Mouse (Mus musculus): ENCODE data around the gene Aig1.
"Not testable (repeated sequence)": the region's sequence is repeated elsewhere in the genome, so short reads cannot be mapped to it uniquely, and the experiment has no call there.

Aig1 gene

GRCm38 (mm10) chr10:13868371-13869321 is at the start of gene Aig1:
Gene Aig1 (minus strand): TSS chr10:13868980.
- peak; percentile 86 for DNase-seq

- DNase-seq, result no peak
These were observed 48.0 kb upstream of the Aig1 start for GRCm38 (mm10) chr10:13916645-13917342.

GRCm38 (mm10) chr10:13915211-13915610 is 46.4 kb upstream of the Aig1 start:
- no peak for DNase-seq

GRCm38 (mm10) chr10:13913689-13914088 is 44.9 kb upstream of the Aig1 start:
- DNase-seq, result peak; percentile 41

GRCm38 (mm10) chr10:13906261-13906741 is 37.5 kb upstream of the Aig1 start:
- no peak for DNase-seq

- no peak for DNase-seq
These were observed 36.8 kb upstream of the Aig1 start for GRCm38 (mm10) chr10:13905618-13906017.

GRCm38 (mm10) chr10:13892762-13893161 is 24.0 kb upstream of the Aig1 start:
- DNase-seq, result not testable (repeated sequence)

GRCm38 (mm10) chr10:13882975-13883875 is 14.4 kb upstream of the Aig1 start:
- DNase-seq, result no peak

- peak; percentile 56 for DNase-seq
These were observed 13.7 kb upstream of the Aig1 start for GRCm38 (mm10) chr10:13882490-13882889.

GRCm38 (mm10) chr10:13878696-13879095 is 9.9 kb upstream of the Aig1 start:
- DNase-seq, result no peak

- no peak for DNase-seq
These were observed 6.2 kb upstream of the Aig1 start for GRCm38 (mm10) chr10:13875038-13875420.

- no peak for DNase-seq
These were observed 5.7 kb upstream of the Aig1 start for GRCm38 (mm10) chr10:13874301-13875037.

- DNase-seq, result no peak
These were observed 1.8 kb upstream of the Aig1 start for GRCm38 (mm10) chr10:13870531-13870930.

- DNase-seq, result no peak
These were observed 699 bp upstream of the Aig1 start for GRCm38 (mm10) chr10:13869322-13870035.

- no peak for DNase-seq
These were observed 2.4 kb downstream of the Aig1 start for GRCm38 (mm10) chr10:13866391-13866790.

GRCm38 (mm10) chr10:13861115-13861909 is 7.5 kb downstream of the Aig1 start:
- DNase-seq, result no peak

- no peak for DNase-seq
These were observed 12.3 kb downstream of the Aig1 start for GRCm38 (mm10) chr10:13856438-13856837.

- no peak for DNase-seq
These were observed 12.8 kb downstream of the Aig1 start for GRCm38 (mm10) chr10:13855969-13856368.

- DNase-seq, result no peak
These were observed 13.7 kb downstream of the Aig1 start for GRCm38 (mm10) chr10:13855111-13855510.

GRCm38 (mm10) chr10:13850071-13850470 is 18.7 kb downstream of the Aig1 start:
- DNase-seq, result no peak
